Mouse (Mus musculus): ENCODE data around the gene Cables2. TPM values are rescaled to one million over a fixed set of nuclear protein-coding genes. Genes with fewer than 3 reads are reported as not detected.

The Cables2 gene
- polyA plus RNA-seq, 1 experiment from 2014 or later = 16.5 TPM

- peak; percentile 87 for ATAC-seq (ENCODE audit: borderline replicate concordance, extremely low read depth, low FRiP score, low TSS enrichment)
- peak overlapping the region; percentile 91 for H3K27ac ChIP-seq
Observed at GRCm38 (mm10) chr2:180303468-180303867, 30.2 kb upstream of the Cables2 start.

GRCm38 (mm10) chr2:180302201-180302600 lies 28.9 kb upstream of the Cables2 start:
- Histone ChIP-seq H3K27me3 (no peaks in the 10 kb centered on the region), H3K4me1 (peaks cover 52% of the 10 kb centered on the region), H3K27ac (peak overlapping the region; percentile 91; the same call in 1 of the 2 replicates), H3K4me2 (no peak overlapping the region), H3K4me3 (no peak overlapping the region), H3K9me3 (no peaks in the 10 kb centered on the region), H3K36me3 (no peaks in the 10 kb centered on the region), H3K9ac (no peak overlapping the region)
- 73% methylated on average over 4 of the region's 4 CpGs for WGBS
- ATAC-seq (ENCODE audit: borderline replicate concordance, extremely low read depth, low FRiP score, low TSS enrichment) = no peak

More at GRCm38 (mm10) chr2:180303468-180303867, 30.2 kb upstream of the Cables2 start:
- H3K36me3 ChIP-seq = no peaks in the 10 kb centered on the region
- WGBS = 33% methylated on average over 12 of the region's 12 CpGs
- no peak overlapping the region for H3K4me3 ChIP-seq
- H3K27me3 ChIP-seq = no peaks in the 10 kb centered on the region
- H3K9me3 ChIP-seq = no peaks in the 10 kb centered on the region
- no peak overlapping the region for H3K9ac ChIP-seq
- H3K4me2 ChIP-seq = no peak overlapping the region
- H3K4me1 ChIP-seq = peaks cover 61% of the 10 kb centered on the region

GRCm38 (mm10) chr2:180300771-180301170 lies 27.5 kb upstream of the Cables2 start:
- Histone ChIP-seq H3K4me2 (no peak overlapping the region), H3K9ac (no peak overlapping the region), H3K9me3 (no peaks in the 10 kb centered on the region), H3K27ac (no peak overlapping the region), H3K27me3 (no peaks in the 10 kb centered on the region), H3K4me3 (no peak overlapping the region), H3K36me3 (no peaks in the 10 kb centered on the region), H3K4me1 (peaks cover 42% of the 10 kb centered on the region)
- ATAC-seq (ENCODE audit: borderline replicate concordance, extremely low read depth, low FRiP score, low TSS enrichment) = no peak
- WGBS = 18% methylated on average over 5 of the region's 5 CpGs

GRCm38 (mm10) chr2:180300252-180300651 lies 27.0 kb upstream of the Cables2 start:
- no peak for ATAC-seq (ENCODE audit: borderline replicate concordance, extremely low read depth, low FRiP score, low TSS enrichment)
- Histone ChIP-seq H3K4me1 (peaks cover 38% of the 10 kb centered on the region), H3K4me2 (no peak overlapping the region), H3K36me3 (no peaks in the 10 kb centered on the region), H3K27me3 (no peaks in the 10 kb centered on the region), H3K9ac (no peak overlapping the region), H3K9me3 (no peaks in the 10 kb centered on the region), H3K4me3 (no peak overlapping the region), H3K27ac (peak overlapping the region; percentile 15; the same call in 1 of the 2 replicates)
- WGBS = 35% methylated on average over 2 of the region's 2 CpGs

- H3K36me3 ChIP-seq = no peaks in the 10 kb centered on the region
- H3K4me3 ChIP-seq = no peak overlapping the region
- no peak overlapping the region for H3K9ac ChIP-seq
- ATAC-seq (ENCODE audit: borderline replicate concordance, extremely low read depth, low FRiP score, low TSS enrichment) = peak; percentile 9; the same call in 1 of the 2 replicates
- H3K27me3 ChIP-seq = no peaks in the 10 kb centered on the region
- 36% methylated on average over 8 of the region's 8 CpGs for WGBS
- H3K4me1 ChIP-seq = peaks cover 44% of the 10 kb centered on the region
- H3K4me2 ChIP-seq = no peak overlapping the region
- no peaks in the 10 kb centered on the region for H3K9me3 ChIP-seq
- H3K27ac ChIP-seq = peak overlapping the region; percentile 61
Observed at GRCm38 (mm10) chr2:180292906-180293305, 19.6 kb upstream of the Cables2 start.

- no peak overlapping the region for H3K4me3 ChIP-seq
- H3K36me3 ChIP-seq = no peaks in the 10 kb centered on the region
- WGBS = 25% methylated on average over 4 of the region's 4 CpGs
- H3K4me1 ChIP-seq = peaks cover 45% of the 10 kb centered on the region
- no peak overlapping the region for H3K9ac ChIP-seq
- no peaks in the 10 kb centered on the region for H3K27me3 ChIP-seq
- ATAC-seq (ENCODE audit: borderline replicate concordance, extremely low read depth, low FRiP score, low TSS enrichment) = no peak
- H3K9me3 ChIP-seq = no peaks in the 10 kb centered on the region
- no peak overlapping the region for H3K4me2 ChIP-seq
- H3K27ac ChIP-seq = peak overlapping the region; percentile 69
Observed at GRCm38 (mm10) chr2:180292026-180292425, 18.7 kb upstream of the Cables2 start.

GRCm38 (mm10) chr2:180291566-180291965 lies 18.3 kb upstream of the Cables2 start:
- Histone ChIP-seq H3K9ac (no peak overlapping the region), H3K27me3 (no peaks in the 10 kb centered on the region), H3K4me3 (no peak overlapping the region), H3K4me2 (no peak overlapping the region), H3K27ac (peak overlapping the region; percentile 69), H3K4me1 (peaks cover 50% of the 10 kb centered on the region), H3K9me3 (no peaks in the 10 kb centered on the region), H3K36me3 (no peaks in the 10 kb centered on the region)
- 50% methylated on average over 5 of the region's 5 CpGs for WGBS
- no peak for ATAC-seq (ENCODE audit: borderline replicate concordance, extremely low read depth, low FRiP score, low TSS enrichment)

GRCm38 (mm10) chr2:180290503-180290902 lies 17.2 kb upstream of the Cables2 start:
- WGBS = 45% methylated on average over 6 of the region's 6 CpGs
- Histone ChIP-seq H3K9ac (no peak overlapping the region), H3K4me3 (no peak overlapping the region), H3K36me3 (no peaks in the 10 kb centered on the region), H3K27ac (peak overlapping the region; percentile 91), H3K4me1 (peaks cover 50% of the 10 kb centered on the region), H3K4me2 (no peak overlapping the region), H3K9me3 (no peaks in the 10 kb centered on the region), H3K27me3 (no peaks in the 10 kb centered on the region)
- no peak for ATAC-seq (ENCODE audit: borderline replicate concordance, extremely low read depth, low FRiP score, low TSS enrichment)

GRCm38 (mm10) chr2:180289440-180290108 lies 16.3 kb upstream of the Cables2 start, which contains the start of gene Rbbp8nl:
Rbbp8nl (minus strand) TSS chr2:180289879.
- WGBS = 45% methylated on average over 16 of the region's 16 CpGs
- Histone ChIP-seq H3K27ac (peak within 1 kb of the TSS; percentile 91), H3K27me3 (no peaks in the 10 kb centered on the region; the same call in 1 of the 2 replicates), H3K4me2 (peak within 1 kb of the TSS; percentile 43), H3K4me3 (peak within 1 kb of the TSS; percentile 25), H3K36me3 (no peaks in the 10 kb centered on the region), H3K4me1 (peaks cover 50% of the 10 kb centered on the region), H3K9ac (no peak within 1 kb of the TSS), H3K9me3 (no peaks in the 10 kb centered on the region)
- ATAC-seq (ENCODE audit: borderline replicate concordance, extremely low read depth, low FRiP score, low TSS enrichment) = peak; percentile 67

GRCm38 (mm10) chr2:180288966-180289365 lies 15.7 kb upstream of the Cables2 start:
- Histone ChIP-seq H3K36me3 (no peaks in the 10 kb centered on the region), H3K27me3 (no peaks in the 10 kb centered on the region; the same call in 1 of the 2 replicates), H3K4me2 (peak overlapping the region; percentile 43), H3K9me3 (no peaks in the 10 kb centered on the region), H3K9ac (no peak overlapping the region), H3K27ac (peak overlapping the region; percentile 91), H3K4me1 (peaks cover 50% of the 10 kb centered on the region), H3K4me3 (peak overlapping the region; percentile 25)
- WGBS = 44% methylated on average over 11 of the region's 11 CpGs
- no peak for ATAC-seq (ENCODE audit: borderline replicate concordance, extremely low read depth, low FRiP score, low TSS enrichment)

GRCm38 (mm10) chr2:180279321-180279720 lies 6.0 kb upstream of the Cables2 start:
- no peaks in the 10 kb centered on the region for H3K9me3 ChIP-seq
- no peak overlapping the region for H3K4me2 ChIP-seq
- H3K9ac ChIP-seq = no peak overlapping the region
- no peak overlapping the region for H3K4me3 ChIP-seq
- no peak for ATAC-seq (ENCODE audit: borderline replicate concordance, extremely low read depth, low FRiP score, low TSS enrichment)
- H3K27ac ChIP-seq = no peak overlapping the region
- H3K4me1 ChIP-seq = peaks cover 33% of the 10 kb centered on the region
- WGBS = 79% methylated on average over 8 of the region's 8 CpGs
- H3K36me3 ChIP-seq = no peaks in the 10 kb centered on the region
- no peaks in the 10 kb centered on the region for H3K27me3 ChIP-seq

GRCm38 (mm10) chr2:180277773-180278320 lies 4.6 kb upstream of the Cables2 start:
- no peak overlapping the region for H3K4me2 ChIP-seq
- peak overlapping the region; percentile 70 for H3K27ac ChIP-seq
- no peak for ATAC-seq (ENCODE audit: borderline replicate concordance, extremely low read depth, low FRiP score, low TSS enrichment)
- H3K9me3 ChIP-seq = no peaks in the 10 kb centered on the region
- H3K36me3 ChIP-seq = no peaks in the 10 kb centered on the region
- peaks cover 35% of the 10 kb centered on the region for H3K4me1 ChIP-seq
- H3K4me3 ChIP-seq = no peak overlapping the region
- no peaks in the 10 kb centered on the region for H3K27me3 ChIP-seq
- 73% methylated on average over 8 of the region's 8 CpGs for WGBS
- H3K9ac ChIP-seq = no peak overlapping the region
